Mouse (Mus musculus): ENCODE data around the gene Zfyve28.

The Zfyve28 gene

GRCm38 (mm10) chr5:34252967-34253519, 35.2 kb downstream of the Zfyve28 start:
- in situ Hi-C loops (cut with MboI, MseI): loop anchor here (25.0 kb wide), 1 partner anchor 741 kb away; no protein-coding TSS in a partner anchor

GRCm38 (mm10) chr5:34252307-34252966, 35.8 kb downstream of the Zfyve28 start:
- in situ Hi-C loops (cut with MboI, MseI): loop anchor here (25.0 kb wide), 1 partner anchor 740 kb away; no protein-coding TSS in a partner anchor

GRCm38 (mm10) chr5:34251794-34252193, 36.5 kb downstream of the Zfyve28 start:
- in situ Hi-C loops (cut with MboI, MseI): loop anchor here (25.0 kb wide), 1 partner anchor 739 kb away; no protein-coding TSS in a partner anchor

- in situ Hi-C loops (cut with MboI, MseI): loop anchor here (25.0 kb wide), 1 partner anchor 738 kb away; no protein-coding TSS in a partner anchor
Observed at GRCm38 (mm10) chr5:34250090-34250489, 38.2 kb downstream of the Zfyve28 start.

- in situ Hi-C loops (cut with MboI, MseI): no loop called here
Observed at GRCm38 (mm10) chr5:34249132-34249531, 39.1 kb downstream of the Zfyve28 start.

- in situ Hi-C loops (cut with MboI, MseI): no loop called here
Observed at GRCm38 (mm10) chr5:34246443-34246842, 41.8 kb downstream of the Zfyve28 start.

- in situ Hi-C loops (cut with MboI, MseI): no loop called here
Observed at GRCm38 (mm10) chr5:34243062-34243461, 45.2 kb downstream of the Zfyve28 start.

GRCm38 (mm10) chr5:34242224-34242963, 45.9 kb downstream of the Zfyve28 start:
- in situ Hi-C loops (cut with MboI, MseI): no loop called here

GRCm38 (mm10) chr5:34238444-34238843, 49.8 kb downstream of the Zfyve28 start:
- in situ Hi-C loops (cut with MboI, MseI): no loop called here

- in situ Hi-C loops (cut with MboI, MseI): no loop called here
Observed at GRCm38 (mm10) chr5:34235898-34236420, 52.3 kb downstream of the Zfyve28 start.

GRCm38 (mm10) chr5:34235056-34235455, 53.2 kb downstream of the Zfyve28 start:
- in situ Hi-C loops (cut with MboI, MseI): no loop called here

- in situ Hi-C loops (cut with MboI, MseI): no loop called here
Observed at GRCm38 (mm10) chr5:34233221-34233515, 55.1 kb downstream of the Zfyve28 start.

- in situ Hi-C loops (cut with MboI, MseI): no loop called here
Observed at GRCm38 (mm10) chr5:34232481-34233220, 55.6 kb downstream of the Zfyve28 start.

- in situ Hi-C loops (cut with MboI, MseI): no loop called here
Observed at GRCm38 (mm10) chr5:34231901-34232300, 56.3 kb downstream of the Zfyve28 start.

GRCm38 (mm10) chr5:34230599-34231485, 57.4 kb downstream of the Zfyve28 start:
- in situ Hi-C loops (cut with MboI, MseI): no loop called here

GRCm38 (mm10) chr5:34229503-34229902, 58.7 kb downstream of the Zfyve28 start:
- in situ Hi-C loops (cut with MboI, MseI): no loop called here

GRCm38 (mm10) chr5:34225516-34225915, 62.7 kb downstream of the Zfyve28 start:
- in situ Hi-C loops (cut with MboI, MseI): no loop called here

GRCm38 (mm10) chr5:34224515-34224914, 63.7 kb downstream of the Zfyve28 start:
- in situ Hi-C loops (cut with MboI, MseI): no loop called here

GRCm38 (mm10) chr5:34220001-34220400, 68.2 kb downstream of the Zfyve28 start:
- in situ Hi-C loops (cut with MboI, MseI): no loop called here

GRCm38 (mm10) chr5:34218672-34219071, 69.6 kb downstream of the Zfyve28 start:
- in situ Hi-C loops (cut with MboI, MseI): no loop called here

- in situ Hi-C loops (cut with MboI, MseI): no loop called here
Observed at GRCm38 (mm10) chr5:34217756-34218155, 70.5 kb downstream of the Zfyve28 start.
